Mouse (Mus musculus) lung, embryonic 16.5 days (tissue): ENCODE data around the gene Exog. TPM values are rescaled to one million over a fixed set of nuclear protein-coding genes. Genes with fewer than 3 reads are reported as not detected.
A peak's percentile ranks its signal among the peaks of the same experiment; 100 is the strongest.

Source experiments
- ATAC-seq: fragments of 200-750 bp; cut with Nextera tagmentation; 2 replicates; pipeline ENCODE4 v1.8.0; 2017; ENCODE audit warnings: low read depth, mild to moderate bottlenecking, moderate library complexity
- H3K27ac ChIP-seq: fragments of 300-500 bp; sonication (generic); 2 replicates; pipeline ENCODE4 v1.5.1; 2014; ENCODE audit warnings: mild to moderate bottlenecking, control low read depth, low read length
- H3K27me3 ChIP-seq: fragments of 300-500 bp; sonication (generic); 2 replicates; pipeline ENCODE4 v1.6.1; 2014; ENCODE audit warnings: low read depth, low read length, mixed read lengths; ENCODE audit not compliant: control insufficient read depth, insufficient read depth
- H3K36me3 ChIP-seq: fragments of 300-500 bp; sonication (generic); 2 replicates; pipeline ENCODE4 v1.6.1; 2014; ENCODE audit warnings: low read length; ENCODE audit not compliant: control insufficient read depth, insufficient read depth
- H3K4me1 ChIP-seq: fragments of 300-500 bp; sonication (generic); replicated peaks from 2 replicates; pipeline ENCODE4 v1.6.1; 2014; ENCODE audit warnings: low read length, mixed read lengths; ENCODE audit not compliant: control insufficient read depth, insufficient read depth
- H3K4me2 ChIP-seq: fragments of 300-500 bp; sonication (generic); 2 replicates; pipeline ENCODE4 v1.6.1; 2014; ENCODE audit warnings: low read depth, low read length, control low read depth
- H3K4me3 ChIP-seq: fragments of 300-500 bp; sonication (generic); 2 replicates; pipeline ENCODE4 v1.5.1; 2014; ENCODE audit warnings: mild to moderate bottlenecking, low read length, control low read depth
- H3K9ac ChIP-seq: fragments of 300-500 bp; sonication (generic); 2 replicates; pipeline ENCODE4 v1.6.1; 2014; ENCODE audit warnings: low read length, control low read depth
- H3K9me3 ChIP-seq: fragments of 300-500 bp; sonication (generic); 2 replicates; pipeline ENCODE4 v1.6.1; 2016; ENCODE audit warnings: low read length; ENCODE audit not compliant: control insufficient read depth
- WGBS: fragments of 180-500 bp; shearing (Covaris S2); extraction: QIAGEN DNeasy Blood & Tissue Kit; methylation state at CpG from one replicate; pipeline ENCODE4 v1.1.7; 2014; 5-methylcytosine and 5-hydroxymethylcytosine counted together
- polyA plus RNA-seq: library from polyadenylated mRNA; unstranded; fragments of >200 nt; fragmentation: Nextera tagmentation; extraction: Ambion mirVana; gene quantifications from 2 replicates; pipeline ENCODE4 v1.2.1, GENCODE M21; 2015

Exog gene
- polyA plus RNA-seq, 1 experiment from 2014 or later, result 27.3 TPM

- Histone ChIP-seq H3K27me3 (no peaks in the 10 kb centered on the region), H3K4me2 (no peak overlapping the region), H3K36me3 (peaks cover 9% of the 10 kb centered on the region), H3K4me3 (no peak overlapping the region), H3K9me3 (peaks cover 12% of the 10 kb centered on the region), H3K27ac (no peak overlapping the region), H3K9ac (no peak overlapping the region), H3K4me1 (peaks cover 14% of the 10 kb centered on the region; the same call in 1 of the 2 replicates)
- WGBS, result 74% methylated on average over 5 of the region's 5 CpGs
- ATAC-seq, result no peak
Measured at GRCm38 (mm10) chr9:119409864-119410263, 34.9 kb upstream of the Exog start.

GRCm38 (mm10) chr9:119418025-119418424 lies 26.7 kb upstream of the Exog start:
- no peak overlapping the region for H3K4me2 ChIP-seq

GRCm38 (mm10) chr9:119419852-119420438 lies 24.8 kb upstream of the Exog start:
- H3K27me3 ChIP-seq, result no peaks in the 10 kb centered on the region
- H3K4me3 ChIP-seq, result no peak overlapping the region
- no peak overlapping the region for H3K4me2 ChIP-seq
- no peak overlapping the region for H3K27ac ChIP-seq
- 51% methylated on average over 12 of the region's 12 CpGs for WGBS
- H3K4me1 ChIP-seq, result peaks cover 22% of the 10 kb centered on the region
- no peaks in the 10 kb centered on the region for H3K36me3 ChIP-seq
- H3K9me3 ChIP-seq, result no peaks in the 10 kb centered on the region
- ATAC-seq, result no peak
- H3K9ac ChIP-seq, result no peak overlapping the region

More at GRCm38 (mm10) chr9:119418025-119418424, 26.7 kb upstream of the Exog start:
- ATAC-seq, result no peak
- peaks cover 3% of the 10 kb centered on the region; the same call in 1 of the 2 replicates for H3K36me3 ChIP-seq
- no peak overlapping the region for H3K4me3 ChIP-seq
- H3K9ac ChIP-seq, result no peak overlapping the region
- H3K9me3 ChIP-seq, result peaks cover 4% of the 10 kb centered on the region
- 70% methylated on average over 18 of the region's 18 CpGs for WGBS
- no peak overlapping the region for H3K27ac ChIP-seq
- peaks cover 13% of the 10 kb centered on the region for H3K4me1 ChIP-seq
- H3K27me3 ChIP-seq, result no peaks in the 10 kb centered on the region

GRCm38 (mm10) chr9:119425217-119425975 lies 19.3 kb upstream of the Exog start:
- no peaks in the 10 kb centered on the region for H3K27me3 ChIP-seq
- H3K36me3 ChIP-seq, result peaks cover 2% of the 10 kb centered on the region; the same call in 1 of the 2 replicates
- peak overlapping the region; percentile 8; the same call in 1 of the 2 replicates for H3K4me2 ChIP-seq
- peaks cover 35% of the 10 kb centered on the region for H3K4me1 ChIP-seq
- H3K27ac ChIP-seq, result peak overlapping the region; percentile 78
- peak; percentile 92 for ATAC-seq
- no peaks in the 10 kb centered on the region for H3K9me3 ChIP-seq
- 21% methylated on average over 7 of the region's 7 CpGs for WGBS
- peak overlapping the region; percentile 2; the same call in 1 of the 2 replicates for H3K9ac ChIP-seq
- H3K4me3 ChIP-seq, result no peak overlapping the region

GRCm38 (mm10) chr9:119425976-119426415 lies 18.7 kb upstream of the Exog start:
- peaks cover 30% of the 10 kb centered on the region for H3K4me1 ChIP-seq

GRCm38 (mm10) chr9:119426483-119426882 lies 18.3 kb upstream of the Exog start:
- 0 out of 2 replicates have a peak overlapping the region, but pooled peaks have one; percentile 3 for H3K9ac ChIP-seq
- peak overlapping the region; percentile 78 for H3K27ac ChIP-seq
- no peaks in the 10 kb centered on the region for H3K9me3 ChIP-seq
- peaks cover 2% of the 10 kb centered on the region; the same call in 1 of the 2 replicates for H3K36me3 ChIP-seq
- no peak overlapping the region for H3K4me2 ChIP-seq
- H3K4me1 ChIP-seq, result peaks cover 30% of the 10 kb centered on the region
- no peak overlapping the region for H3K4me3 ChIP-seq
- no peaks in the 10 kb centered on the region for H3K27me3 ChIP-seq
- WGBS, result 42% methylated on average over 7 of the region's 7 CpGs
- 0 out of 2 replicates have a peak, but pooled peaks have one; percentile 5 for ATAC-seq

More at GRCm38 (mm10) chr9:119425976-119426415, 18.7 kb upstream of the Exog start:
- H3K36me3 ChIP-seq, result peaks cover 2% of the 10 kb centered on the region; the same call in 1 of the 2 replicates
- ATAC-seq, result 0 out of 2 replicates have a peak, but pooled peaks have one; percentile 18
- peak overlapping the region; percentile 78 for H3K27ac ChIP-seq
- H3K9ac ChIP-seq, result no peak overlapping the region
- H3K4me2 ChIP-seq, result no peak overlapping the region
- H3K9me3 ChIP-seq, result no peaks in the 10 kb centered on the region
- H3K4me3 ChIP-seq, result no peak overlapping the region
- H3K27me3 ChIP-seq, result no peaks in the 10 kb centered on the region
- WGBS, result 59% methylated on average over 13 of the region's 13 CpGs

- Histone ChIP-seq H3K9ac (no peak overlapping the region), H3K4me2 (no peak overlapping the region), H3K36me3 (peaks cover 14% of the 10 kb centered on the region), H3K4me3 (no peak overlapping the region), H3K9me3 (no peaks in the 10 kb centered on the region), H3K4me1 (peaks cover 18% of the 10 kb centered on the region), H3K27me3 (no peaks in the 10 kb centered on the region), H3K27ac (no peak overlapping the region)
- ATAC-seq, result peak; percentile 71
- WGBS, result 40% methylated on average over 6 of the region's 7 CpGs
Measured at GRCm38 (mm10) chr9:119430311-119430710, 14.4 kb upstream of the Exog start.

GRCm38 (mm10) chr9:119435855-119436254 lies 8.9 kb upstream of the Exog start:
- ATAC-seq, result no peak
- Histone ChIP-seq H3K4me1 (no peaks in the 10 kb centered on the region), H3K27me3 (no peaks in the 10 kb centered on the region), H3K9ac (no peak overlapping the region), H3K4me2 (no peak overlapping the region), H3K4me3 (no peak overlapping the region), H3K27ac (no peak overlapping the region), H3K36me3 (peaks cover 15% of the 10 kb centered on the region), H3K9me3 (no peaks in the 10 kb centered on the region)
- WGBS, result 53% methylated on average over 2 of the region's 2 CpGs

GRCm38 (mm10) chr9:119438065-119438464 lies 6.7 kb upstream of the Exog start:
- no peak overlapping the region for H3K4me2 ChIP-seq
- 89% methylated on average over 12 of the region's 12 CpGs for WGBS
- no peaks in the 10 kb centered on the region for H3K4me1 ChIP-seq
- H3K9ac ChIP-seq, result no peak overlapping the region
- no peak for ATAC-seq
- H3K27ac ChIP-seq, result no peak overlapping the region
- H3K36me3 ChIP-seq, result peaks cover 9% of the 10 kb centered on the region
- H3K9me3 ChIP-seq, result no peaks in the 10 kb centered on the region
- no peaks in the 10 kb centered on the region for H3K27me3 ChIP-seq
- H3K4me3 ChIP-seq, result no peak overlapping the region
